ENCODE assay signal across 14 mouse cellular contexts in the genomic region with DNA sequence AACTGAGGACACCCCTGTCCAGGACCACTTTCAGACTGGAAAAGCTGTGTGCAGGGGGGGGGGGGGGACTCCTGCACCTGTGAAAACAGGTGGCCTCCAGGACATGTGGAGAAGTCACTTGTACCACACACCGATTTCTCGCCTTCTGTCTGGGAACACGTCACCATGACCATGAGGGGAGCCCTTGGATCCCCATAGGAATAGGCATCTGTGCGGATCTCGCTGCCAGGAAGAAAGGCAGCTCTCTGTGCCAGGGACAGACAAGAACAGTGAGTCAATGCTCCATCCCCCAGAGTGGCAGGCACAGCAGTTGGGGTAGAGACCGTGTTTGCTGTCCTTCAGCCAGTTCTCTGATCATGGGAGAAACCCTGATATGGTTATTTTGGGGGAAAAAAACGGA.
DNase-seq lines count a peak whose midpoint lies in the region; ATAC-seq lines count a peak whose summit lies in the region.
"Had no signal": no experiment of that assay in that cellular context is flagged by ENCODE, and none has a peak within 500 bp of the region (broad histone marks: within the 10 kb centered on the region; RNA-seq: fewer than 3 reads in every experiment).

No protein-coding gene starts in this region.

- 65% methylated on average over 7 of the region's 7 CpGs for WGBS in forebrain, embryonic 15.5 days

- H3K36me3 ChIP-seq in forebrain, embryonic 15.5 days, result no peaks in the 10 kb centered on the region
- H3K36me3 ChIP-seq: hindbrain, embryonic 12.5 days had no signal

- H3K9me3 ChIP-seq in forebrain, embryonic 15.5 days, result no peaks in the 10 kb centered on the region
- H3K9me3 ChIP-seq: hindbrain, embryonic 12.5 days had no signal

- H3K4me1 ChIP-seq in forebrain, embryonic 15.5 days, result peaks cover 11% of the 10 kb centered on the region; the same call in 1 of the 2 replicates
- H3K4me1 ChIP-seq: hindbrain, embryonic 12.5 days had no signal

- H3K27me3 ChIP-seq in forebrain, embryonic 15.5 days, result no peaks in the 10 kb centered on the region
- H3K27me3 ChIP-seq: hindbrain, embryonic 12.5 days had no signal

- H3K4me3 ChIP-seq in forebrain, embryonic 15.5 days, result no peak overlapping the region
- H3K4me3 ChIP-seq: hindbrain, embryonic 12.5 days had no signal

- no peak overlapping the region for H3K27ac ChIP-seq in forebrain, embryonic 15.5 days (replicated peaks)
- H3K27ac ChIP-seq: hindbrain, embryonic 12.5 days; liver, embryonic 14.5 days had no signal

- H3K4me2 ChIP-seq in forebrain, embryonic 15.5 days (replicated peaks), result no peak overlapping the region
- H3K4me2 ChIP-seq: heart, embryonic 11.5 days; hindbrain, embryonic 12.5 days had no signal

- ATAC-seq in frontal cortex, adult (ENCODE audit: low TSS enrichment), result peak; percentile 87
- peak; percentile 79 for ATAC-seq in forebrain, embryonic 15.5 days (replicated peaks)
- no peak for ATAC-seq in megakaryocyte progenitor cell, adult 5-6 weeks (replicated peaks; ENCODE audit: poor library complexity)

- no peak for DNase-seq in frontal cortex, postnatal 25 days (ENCODE audit: low spot score in 2 of 2)
- peak; percentile 20 for DNase-seq in brain, embryonic 18.5 days (ENCODE audit: low read depth, low spot score)
- DNase-seq in layer of hippocampus, postnatal 36 days, result peak; percentile 65 to 70
- DNase-seq in kidney, postnatal 10 days, result no peak
- DNase-seq in retina, embryonic 14.5 days (ENCODE audit: low spot score), result no peak
- DNase-seq: B cell, adult 2 months; kidney, adult 18-20 months; thymus, postnatal 4 days had no signal

- no peak overlapping the region for H3K9ac ChIP-seq in forebrain, embryonic 15.5 days (replicated peaks)
- H3K9ac ChIP-seq: hindbrain, embryonic 12.5 days; liver, embryonic 14.5 days had no signal

Comparison
In these comparisons a context has a peak if more than half of its experiments do, and no peak if none do; other contexts are left out.
1. DNase-seq: peak in brain, embryonic 18.5 days (single experiment) and layer of hippocampus, postnatal 36 days (2 of 2); none in frontal cortex, postnatal 25 days (0 of 2), kidney, postnatal 10 days (single experiment) and retina, embryonic 14.5 days (single experiment).